Mouse (Mus musculus) gastrocnemius, adult 18-20 months (tissue): ENCODE data around the gene Ppib. TPM values are rescaled to one million over a fixed set of nuclear protein-coding genes. Genes with fewer than 3 reads are reported as not detected.

Experiments
- DNase-seq: peaks from one replicate; pipeline ENCODE4 v3.0.0; 2021; ENCODE audit warnings: low spot score
- long read RNA-seq, 2 experiments: library from polyadenylated mRNA; stranded (forward); transcript quantifications; one replicate each; pipeline ENCODE4 v2.0.0; 2021
- total RNA-seq, 2 experiments: library from RNA; stranded (reverse); gene quantifications; 2 replicates each; pipeline ENCODE4 v1.2.3; 2021

Ppib gene
- total RNA-seq, result 10 to 100 TPM; 32.4 to 38.4 TPM
- long read RNA-seq, experiment 1, transcript Ppib-201 (5 exons, 892 nt), result major isoform, 21 of 22 reads
- long read RNA-seq, experiment 1, partial matches to known transcripts, result 1 of 22 reads
- long read RNA-seq, experiment 1, other reads (novel, unspliced or antisense), result 0 of 22 reads
- long read RNA-seq, experiment 2, transcript Ppib-201 (5 exons, 892 nt), result major isoform, 15 of 17 reads
- long read RNA-seq, experiment 2, partial matches to known transcripts, result 2 of 17 reads
- long read RNA-seq, experiment 2, other reads (novel, unspliced or antisense), result 0 of 17 reads

DNA sequence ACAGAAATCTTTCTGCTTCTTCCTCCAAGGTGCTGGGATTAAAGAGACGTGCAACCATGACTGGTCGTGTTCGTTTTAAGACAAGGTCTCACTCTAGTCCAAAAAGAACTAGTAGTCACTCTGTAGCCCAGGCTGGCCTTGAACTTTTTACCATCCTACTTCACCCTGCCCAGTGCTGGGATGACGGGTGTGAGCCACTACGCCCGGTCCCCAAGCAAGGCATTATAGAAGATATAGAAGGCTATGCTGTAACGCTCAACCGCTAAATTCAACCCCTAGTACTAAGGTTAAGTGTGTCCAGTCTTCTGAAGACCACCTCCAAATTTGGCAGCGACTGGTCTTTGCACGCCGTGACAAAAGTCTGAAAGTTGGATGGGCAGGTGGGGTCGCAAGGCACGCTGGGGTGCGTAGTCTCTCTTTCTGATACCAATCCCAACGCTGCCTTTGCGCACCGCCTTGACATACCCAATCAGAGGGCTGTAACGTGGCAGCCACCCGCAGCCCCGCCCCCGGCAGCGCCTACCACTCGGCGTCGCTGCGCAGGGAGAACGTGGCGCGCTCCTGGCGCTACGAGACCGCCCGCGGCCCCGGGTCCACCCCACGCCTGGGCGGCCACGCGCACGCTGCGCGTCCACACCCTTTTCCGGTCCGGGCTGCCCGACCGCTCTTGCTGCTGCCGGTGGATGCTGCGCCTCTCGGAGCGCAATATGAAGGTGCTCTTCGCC lies at the start of gene Ppib:
Ppib (plus strand) TSS at position 640 of the 725 bp plus-strand sequence.
- peak; percentile 96 for DNase-seq

DNA sequence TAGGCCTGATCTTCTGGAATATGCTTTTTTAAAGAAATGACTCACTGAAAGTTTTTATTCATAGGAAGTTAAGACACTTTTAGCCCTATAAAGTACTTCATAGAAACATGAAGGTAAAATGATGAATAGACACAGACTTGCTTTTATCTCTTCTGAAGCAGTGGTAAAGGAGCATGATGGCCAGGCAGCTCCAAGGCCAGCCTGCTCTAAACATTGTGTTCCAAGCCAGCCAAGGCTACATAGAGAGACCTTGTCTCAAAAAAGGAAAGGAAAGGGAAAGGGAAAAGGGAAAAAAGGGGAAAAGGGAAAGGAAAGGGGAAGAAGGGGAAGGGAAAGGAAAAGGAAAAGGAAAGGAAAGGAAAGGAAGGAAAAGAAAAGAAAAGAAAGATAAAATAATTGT lies 39.4 kb upstream of the Ppib start:
- no peak for DNase-seq

DNA sequence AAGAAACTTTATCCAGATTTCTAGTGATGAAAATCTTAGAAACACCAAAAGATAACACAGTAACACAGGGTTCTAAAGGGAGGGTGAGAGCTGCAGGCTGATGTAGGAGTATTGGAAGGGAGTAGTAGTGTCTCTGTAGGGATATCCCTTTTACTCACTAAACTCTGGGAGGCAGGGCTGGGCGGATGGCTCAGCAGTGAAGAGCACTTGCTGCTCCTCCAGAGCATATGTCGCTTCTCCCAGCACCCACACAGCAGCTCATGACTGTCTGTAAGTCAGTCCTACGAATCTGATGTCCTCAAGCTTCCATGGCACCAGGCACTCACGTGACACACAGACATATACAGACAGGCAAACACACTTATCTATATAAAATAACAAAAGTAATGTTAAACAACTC lies 21.9 kb upstream of the Ppib start:
- DNase-seq, result no peak

DNA sequence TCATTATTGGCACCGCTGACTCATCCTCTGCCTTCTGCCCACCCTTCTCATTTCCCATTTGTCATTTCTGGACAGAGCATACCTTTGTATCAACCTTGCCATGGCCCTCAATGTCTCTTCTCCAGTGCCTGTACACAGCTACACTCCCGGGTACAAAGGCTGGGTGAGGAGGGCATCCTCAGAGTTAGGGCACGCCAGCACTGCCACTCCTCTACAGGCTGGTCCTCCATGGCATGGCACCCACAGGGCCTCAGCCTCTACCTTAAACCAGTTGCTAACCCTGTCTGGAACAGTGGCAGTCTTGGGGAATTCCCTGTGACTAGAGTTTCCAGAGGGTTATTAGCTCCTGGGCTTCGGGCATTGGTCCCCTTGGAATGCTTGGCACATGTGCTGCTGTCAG lies 21.4 kb upstream of the Ppib start:
- DNase-seq, result no peak

DNA sequence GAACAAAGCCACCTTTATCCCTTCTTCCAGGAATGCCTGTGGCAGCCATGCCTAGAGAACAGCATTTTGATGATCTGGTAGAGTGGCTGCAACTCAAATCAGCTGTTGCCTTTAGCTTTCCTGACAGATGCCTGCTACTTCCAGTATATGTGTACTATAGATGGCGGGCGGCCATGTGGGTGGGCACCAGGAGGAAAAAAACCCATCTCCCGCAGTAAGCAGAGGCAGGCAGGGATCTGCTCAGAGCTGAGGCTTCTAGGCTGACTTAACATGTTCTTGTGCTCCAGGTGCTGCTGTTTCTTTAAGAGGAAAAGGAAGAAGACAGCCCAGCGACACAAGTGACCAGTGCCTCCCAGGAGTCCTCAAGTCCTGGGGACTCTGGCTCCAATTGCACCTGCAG lies 20.7 kb upstream of the Ppib start:
- no peak for DNase-seq

DNA sequence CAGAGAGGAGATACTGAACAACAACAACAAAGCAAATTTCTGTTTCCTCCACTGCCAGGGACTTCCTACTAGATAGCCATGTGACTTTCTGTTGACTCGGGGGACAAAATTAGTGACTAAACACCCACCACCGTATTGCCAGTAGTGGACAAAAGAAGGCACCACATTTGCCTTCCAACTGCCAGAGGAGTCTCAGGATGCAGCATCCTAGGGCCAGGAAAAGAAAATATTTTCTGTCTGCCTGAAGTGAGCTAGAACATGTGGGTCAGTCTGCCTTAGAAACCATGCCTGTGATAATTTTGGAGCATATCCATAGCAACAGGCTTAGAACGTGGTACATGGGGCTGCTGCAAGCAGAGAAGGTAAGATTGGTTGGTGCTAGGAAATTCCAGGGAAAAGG lies 19.2 kb upstream of the Ppib start:
- no peak for DNase-seq

DNA sequence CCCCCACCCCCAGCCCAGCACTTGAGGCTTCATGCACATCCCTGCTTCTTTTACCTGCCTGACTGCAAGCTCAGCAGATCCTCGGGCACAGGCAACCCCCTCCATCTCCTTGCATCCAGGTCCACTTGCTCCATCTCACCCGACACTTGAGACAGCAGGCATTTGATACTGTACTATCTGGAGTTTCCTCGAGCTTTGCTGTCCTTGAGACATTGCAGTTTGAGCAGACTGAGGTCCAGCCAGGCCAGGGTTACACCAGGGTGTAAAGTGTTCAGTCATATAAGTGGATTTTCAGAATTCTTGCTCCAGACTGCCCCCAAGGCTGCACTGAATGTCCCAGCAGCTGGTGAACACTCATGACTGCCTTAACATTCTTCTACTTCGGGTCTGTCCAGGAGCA lies 17.7 kb upstream of the Ppib start:
- no peak for DNase-seq

DNA sequence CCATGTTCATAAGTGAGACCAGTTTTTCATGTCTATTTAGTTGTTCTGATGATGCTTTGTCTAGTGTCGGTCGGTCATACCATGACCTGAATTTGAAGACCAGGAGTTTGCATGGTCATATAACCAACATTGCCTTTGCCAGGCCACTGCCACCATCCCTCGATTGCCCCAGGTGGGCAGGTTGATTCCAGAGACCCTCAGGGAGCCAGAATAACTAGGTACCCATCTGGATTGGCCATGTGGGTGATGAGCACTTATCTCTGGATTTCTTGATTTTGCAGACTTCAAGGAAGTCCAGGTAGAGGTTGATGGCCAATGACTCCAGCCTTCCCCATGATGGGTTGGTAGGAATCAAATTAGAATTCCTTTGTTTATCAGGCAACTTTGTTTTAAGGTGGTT lies 16.8 kb upstream of the Ppib start:
- DNase-seq, result no peak

DNA sequence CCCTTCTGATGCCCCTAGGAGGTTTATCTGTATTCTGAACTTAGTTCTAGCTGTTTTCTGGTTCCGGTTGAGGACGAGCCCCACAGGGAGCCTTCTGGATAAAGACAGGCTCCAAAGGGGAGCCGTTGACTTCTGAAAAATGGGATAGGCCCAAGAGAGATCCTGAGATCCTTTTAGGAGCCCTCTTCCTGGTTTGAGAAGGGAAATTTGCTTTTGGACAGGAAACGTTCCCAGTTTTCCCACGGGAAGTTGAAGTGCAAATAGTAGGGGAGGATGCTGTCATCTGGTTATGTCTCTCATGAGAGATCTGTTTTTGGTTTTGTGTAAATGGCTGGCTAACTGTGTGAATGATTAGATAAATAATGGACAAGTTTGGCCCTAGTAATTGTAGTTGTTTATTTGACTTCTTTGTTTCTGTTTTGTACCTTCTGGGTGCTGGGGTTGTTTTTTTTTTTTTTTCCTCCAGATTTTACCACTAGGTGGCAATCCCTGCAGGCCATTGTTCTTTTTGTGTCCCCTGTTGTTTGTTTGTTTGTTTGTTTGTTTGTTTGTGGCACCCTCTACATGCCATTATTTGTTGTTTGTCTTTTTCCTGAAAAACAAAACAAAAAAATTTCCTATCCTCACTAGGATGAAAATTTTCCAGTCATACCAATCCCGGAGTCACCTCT lies 10.0 kb upstream of the Ppib start:
- DNase-seq, result no peak

DNA sequence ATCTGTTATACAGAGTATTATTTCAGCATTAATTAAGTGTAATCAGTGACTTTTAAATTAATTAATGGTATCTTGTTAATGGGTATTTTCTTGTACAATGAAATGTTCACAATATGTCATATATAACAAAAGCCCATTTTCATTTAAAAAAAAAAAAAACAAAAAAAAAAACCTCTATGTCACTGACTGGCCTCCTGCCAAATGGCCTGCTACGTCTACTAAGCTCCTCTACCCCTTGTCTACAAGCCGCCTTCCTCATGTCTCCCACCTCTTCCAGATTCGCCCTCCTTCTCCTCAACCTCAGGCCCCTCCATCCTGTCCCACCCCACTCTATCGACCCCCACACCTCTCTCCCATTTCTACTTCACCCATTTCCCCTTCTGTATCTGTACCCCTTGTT lies 8.5 kb upstream of the Ppib start:
- DNase-seq, result no peak

DNA sequence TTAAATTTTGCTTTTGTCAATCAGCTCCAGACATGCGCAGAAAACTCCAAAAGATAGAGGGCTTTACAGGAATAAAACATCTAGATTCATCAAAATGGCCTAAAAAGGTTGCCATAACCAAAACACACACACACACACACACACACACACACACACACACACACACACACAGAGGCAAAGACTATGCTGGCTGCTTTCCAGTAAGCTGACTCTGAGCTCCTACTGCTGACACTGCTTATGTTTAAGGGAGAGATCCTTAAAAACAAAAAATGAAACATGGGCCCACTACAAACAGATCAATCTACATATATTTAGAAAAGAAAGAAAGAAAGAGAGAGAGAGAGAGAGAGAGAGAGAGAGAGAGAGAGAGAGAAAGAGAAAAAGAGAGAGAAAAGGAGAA lies 7.3 kb upstream of the Ppib start:
- DNase-seq, result no peak

DNA sequence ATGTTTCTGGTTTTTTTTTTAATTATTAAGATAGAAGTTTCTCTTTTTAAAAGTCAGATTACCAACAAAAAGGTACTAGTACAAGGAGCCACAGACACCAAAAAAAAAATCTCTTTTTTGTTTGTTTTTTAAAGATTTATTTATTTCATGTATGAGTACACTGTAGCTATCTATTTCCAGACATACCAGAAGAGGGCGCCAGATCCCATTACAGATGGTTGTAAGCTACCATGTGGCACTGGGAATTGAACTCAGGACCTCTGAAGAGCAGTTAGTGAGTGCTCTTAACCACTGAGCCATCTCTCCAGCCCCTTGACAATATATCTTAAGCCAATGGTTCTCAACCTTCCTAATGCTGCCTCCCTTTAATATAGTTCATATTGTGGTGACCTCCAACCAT lies 6.4 kb upstream of the Ppib start:
- DNase-seq, result no peak

DNA sequence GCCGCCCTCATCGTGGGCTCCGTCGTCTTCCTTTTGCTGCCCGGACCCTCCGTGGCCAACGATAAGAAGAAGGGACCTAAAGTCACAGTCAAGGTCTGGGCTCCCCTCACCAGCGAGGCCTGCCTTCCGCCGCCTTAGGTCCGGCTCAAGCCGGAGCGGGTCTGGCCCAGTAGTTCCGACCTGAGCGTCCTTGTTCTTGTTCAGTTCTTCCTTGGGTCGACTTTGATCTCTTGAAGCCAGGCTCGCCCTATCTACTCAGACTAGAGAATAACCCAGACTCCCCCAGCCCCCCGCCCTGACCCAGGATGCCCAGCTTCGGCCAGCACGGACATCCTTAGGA lies 256 bp downstream of the Ppib start:
- no peak for DNase-seq

DNA sequence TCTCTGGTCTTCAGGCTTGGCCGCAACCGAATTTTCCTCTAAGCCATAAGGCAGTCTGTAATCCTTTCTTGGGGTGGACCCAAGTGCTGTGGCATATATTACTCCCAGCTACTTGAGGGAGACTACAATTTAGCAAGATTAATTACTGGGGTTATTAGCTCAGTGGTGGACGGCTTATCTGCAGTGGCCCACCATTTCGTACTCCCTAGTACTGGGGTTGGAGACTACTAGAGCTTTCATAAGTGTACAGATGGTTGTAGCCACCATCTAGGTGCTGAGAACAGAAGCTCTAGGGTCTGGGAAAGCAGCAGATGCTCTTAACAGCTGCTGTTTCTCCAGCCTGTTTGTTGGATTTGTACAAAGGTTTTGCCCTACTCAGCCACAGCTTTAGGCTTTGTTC lies 964 bp downstream of the Ppib start:
- no peak for DNase-seq

DNA sequence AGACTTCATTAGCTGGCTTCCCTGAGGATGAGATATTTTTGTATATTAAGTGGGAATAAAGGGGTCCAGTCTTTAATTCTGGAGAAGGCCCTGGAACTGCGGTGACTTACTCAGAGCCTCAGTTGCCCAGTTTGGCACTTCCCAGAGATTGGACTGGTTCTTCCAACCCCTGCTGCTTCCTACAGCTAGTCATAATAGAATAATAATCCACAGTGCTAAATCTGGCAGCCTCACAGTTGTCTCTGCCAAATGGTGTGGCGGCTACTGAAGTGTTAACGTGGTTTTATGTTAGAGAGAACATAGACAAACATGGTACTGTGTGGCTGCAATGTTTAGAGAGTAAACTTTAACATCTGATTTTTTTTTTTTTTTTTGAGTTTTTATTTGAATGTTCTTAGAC lies 1.6 kb downstream of the Ppib start:
- DNase-seq, result no peak

DNA sequence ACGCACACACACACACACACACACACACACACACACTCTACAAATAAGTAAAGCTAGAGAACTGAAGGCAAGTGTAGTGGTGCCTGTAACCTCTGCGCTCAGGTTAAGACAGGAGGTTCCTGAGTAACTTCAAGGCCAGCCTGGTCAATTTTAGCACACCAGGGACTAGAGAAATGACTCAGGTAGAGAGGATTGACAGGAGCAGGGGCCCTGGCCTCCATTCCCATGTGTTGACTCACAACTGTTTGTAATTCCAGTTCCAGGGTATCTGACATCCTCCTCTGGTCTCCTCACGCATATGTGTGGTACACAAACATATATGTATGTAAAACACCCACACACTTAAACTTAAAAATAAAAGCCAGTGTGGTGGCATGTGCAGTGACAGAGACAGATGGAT lies 3.4 kb downstream of the Ppib start:
- DNase-seq, result no peak

DNA sequence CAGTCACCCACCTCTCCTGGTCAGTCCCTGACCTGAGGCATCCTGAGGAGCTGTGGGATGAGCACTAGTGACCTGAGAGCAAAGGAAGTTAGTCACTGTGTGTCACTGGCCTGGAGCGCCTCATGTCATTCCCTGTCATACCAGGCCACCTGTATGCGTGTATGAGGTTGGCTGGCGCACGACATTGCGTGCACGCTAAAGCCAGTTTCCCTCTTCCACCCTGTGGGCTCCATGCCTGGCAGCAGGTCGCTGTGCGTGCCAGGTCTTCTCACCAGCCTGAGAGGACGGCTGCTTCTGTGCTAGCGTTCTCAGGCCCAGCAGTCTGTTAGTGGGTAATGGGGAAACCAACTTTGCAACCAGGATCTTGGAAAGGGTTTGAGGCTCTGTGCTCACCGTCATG lies 4.3 kb downstream of the Ppib start:
- DNase-seq, result no peak

DNA sequence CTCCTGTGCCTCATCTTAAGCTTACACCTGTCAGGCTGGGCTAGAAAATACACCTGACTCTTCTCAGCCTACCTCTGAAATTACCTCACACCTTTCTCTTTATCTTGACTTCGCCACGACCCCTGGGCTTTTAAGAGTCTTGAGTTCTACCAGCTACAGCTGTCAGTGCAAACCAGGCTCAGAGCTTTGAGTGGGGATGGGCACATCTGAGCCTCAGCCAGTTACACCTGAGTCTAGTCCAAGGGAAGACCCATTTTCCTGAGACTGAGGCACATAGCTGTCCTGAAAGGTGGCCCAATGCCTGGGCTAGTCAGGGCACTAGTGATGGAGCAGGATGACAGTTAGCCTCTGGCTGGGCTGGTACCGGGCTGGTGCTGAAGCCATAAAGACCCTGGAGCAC lies 6.8 kb downstream of the Ppib start:
- no peak for DNase-seq

DNA sequence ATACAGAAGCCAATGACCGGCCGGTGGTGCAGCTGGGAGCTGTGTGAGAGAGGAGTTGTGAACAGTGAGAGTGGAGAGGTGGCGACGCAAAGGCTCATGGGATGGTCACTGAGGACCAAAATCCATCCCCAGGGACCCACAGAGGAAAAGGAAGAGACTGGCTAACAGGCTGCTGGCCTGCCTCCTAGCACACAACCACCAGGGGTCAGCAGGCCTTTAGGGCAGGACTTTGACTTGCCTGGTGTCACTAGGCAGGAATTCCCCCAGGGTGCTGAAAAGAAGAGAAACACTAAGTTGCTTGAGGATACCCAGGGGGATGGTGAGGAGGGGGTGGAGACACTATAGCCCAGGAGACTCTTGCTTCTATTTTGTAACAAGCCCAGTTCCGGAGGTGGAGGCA lies 7.5 kb downstream of the Ppib start:
- DNase-seq, result peak; percentile 40

DNA sequence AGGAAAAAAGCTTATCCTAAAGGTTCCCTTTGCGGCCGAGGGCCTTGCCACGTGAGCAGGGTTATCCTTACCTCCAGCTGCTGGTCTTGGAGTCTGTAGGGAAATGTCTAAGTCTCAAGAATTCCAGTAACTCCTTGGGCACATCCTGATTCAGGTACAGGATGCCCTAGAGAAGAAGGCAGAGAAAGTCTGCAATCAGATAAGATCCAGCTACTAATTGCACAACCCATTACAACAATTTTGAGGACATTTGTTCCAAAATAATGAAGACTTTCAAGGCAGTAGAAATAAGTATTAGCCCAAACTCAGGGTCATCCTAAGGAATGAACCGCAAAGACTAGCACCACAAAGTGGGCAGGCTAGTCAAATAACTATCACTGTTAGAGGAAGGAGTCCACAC lies 8.0 kb downstream of the Ppib start:
- DNase-seq, result no peak

DNA sequence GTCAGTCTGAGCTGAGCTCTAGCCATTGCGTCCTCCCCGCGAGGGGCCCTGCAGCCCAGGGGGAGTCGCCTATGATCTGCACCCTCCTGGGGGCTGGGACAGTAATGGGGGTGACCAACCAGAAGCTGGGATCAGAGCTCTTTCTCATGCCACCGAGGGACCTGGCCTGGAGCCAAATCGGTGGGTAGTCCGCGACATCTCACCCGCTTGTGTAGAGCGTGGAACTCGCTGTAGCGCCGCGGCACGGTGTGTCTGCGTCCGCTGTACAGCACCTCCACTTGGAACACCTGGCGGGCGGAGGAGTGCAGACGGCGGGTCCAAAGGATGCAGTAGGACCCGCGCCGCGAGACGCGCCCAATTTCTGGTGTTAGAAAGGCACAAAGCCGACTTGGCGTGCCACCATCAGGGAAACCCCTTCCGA lies 9.0 kb downstream of the Ppib start:
- no peak for DNase-seq

DNA sequence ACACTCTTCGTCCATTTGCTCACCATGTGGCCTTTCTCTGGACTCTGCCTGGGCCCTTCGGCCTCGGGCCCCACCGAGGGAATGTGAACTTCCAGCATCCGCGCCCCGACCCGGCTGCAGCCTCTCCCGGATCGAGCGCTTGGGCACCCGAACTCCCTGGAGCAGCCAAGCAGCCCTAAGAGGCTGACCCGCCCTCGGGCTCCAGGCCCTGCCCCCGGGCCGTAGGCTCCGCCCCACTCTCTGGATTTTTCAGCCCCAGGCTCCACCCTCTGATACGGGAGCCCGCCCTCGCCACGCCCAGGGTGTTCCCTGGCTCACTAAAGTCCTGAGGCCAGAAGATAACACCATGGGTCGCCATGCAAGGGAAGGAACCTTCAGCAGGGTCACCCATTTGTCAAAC lies 9.6 kb downstream of the Ppib start, which contains the start of gene Snx22:
Snx22 (minus strand) TSS at position 137 of the 400 bp plus-strand sequence.
- DNase-seq, result peak; percentile 86

DNA sequence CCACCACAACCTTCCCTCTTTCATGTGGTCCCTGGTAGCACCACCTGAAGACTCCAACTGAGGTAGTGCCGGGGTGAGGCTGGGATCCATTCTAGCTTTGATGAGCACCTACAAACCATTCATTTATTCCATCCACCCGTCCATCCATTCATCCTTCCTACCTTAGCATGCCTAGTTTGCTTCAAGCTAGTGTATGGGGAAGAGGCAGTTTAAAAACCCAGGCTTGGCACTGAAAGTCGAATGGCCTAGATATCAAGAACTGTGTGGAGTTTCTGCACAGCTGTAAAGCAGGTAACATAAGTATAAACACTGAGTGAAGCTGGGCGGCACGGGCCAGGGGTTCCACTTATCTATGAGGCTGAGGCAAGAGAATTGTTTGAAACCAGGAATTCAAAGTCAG lies 10.1 kb downstream of the Ppib start:
- DNase-seq, result no peak
